Comparison of ENCODE assay signal across 8 mouse cellular contexts in the genomic region with DNA sequence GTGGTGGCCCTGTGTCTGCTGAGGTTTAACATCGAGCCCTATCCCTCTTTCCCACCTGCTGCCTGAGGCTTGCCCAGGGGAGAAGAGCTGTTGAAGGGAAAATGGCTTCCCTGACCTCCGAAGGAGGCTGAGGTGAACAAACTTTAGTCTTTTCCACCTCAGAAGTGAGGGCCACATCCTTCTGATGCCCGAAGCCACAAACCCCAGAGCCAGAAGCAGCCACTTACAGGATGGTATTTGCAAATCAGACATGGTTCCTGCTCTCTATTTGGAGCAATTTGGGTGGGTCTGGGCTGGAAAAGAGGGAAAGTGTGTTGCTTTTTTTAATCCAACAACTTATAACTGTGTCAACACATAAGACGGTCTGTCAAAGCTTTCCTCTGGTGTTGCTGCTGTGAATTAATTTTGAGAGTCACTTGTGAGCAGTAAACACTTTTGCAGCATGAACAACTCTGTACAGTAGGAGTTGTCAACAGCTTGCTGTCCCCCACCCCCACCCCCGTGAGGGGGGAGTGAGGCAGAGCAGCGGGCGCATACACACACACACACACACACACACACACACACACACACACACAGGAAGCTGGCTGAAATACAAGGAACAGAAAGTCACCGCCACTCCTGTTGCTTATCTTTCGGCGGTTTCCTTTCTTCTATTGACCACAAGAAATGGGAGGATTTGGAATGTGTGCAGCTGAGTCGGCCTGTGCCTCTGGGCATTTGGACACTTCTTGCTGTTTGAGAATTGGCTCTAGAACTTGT.
DNase-seq lines count a peak whose midpoint lies in the region; ATAC-seq and TF ChIP-seq lines count a peak whose summit lies in the region.

No protein-coding gene starts in this region.

- TF ChIP-seq CTCF in forebrain, postnatal 0 days (IDR thresholded peaks at IDR 0.05; ENCODE audit: low read depth), result no peak
- no peak for TF ChIP-seq CTCF in cerebellum, adult 2 months (IDR thresholded peaks at IDR 0.05; ENCODE audit: borderline replicate concordance, insufficient read depth, low read depth, low read length)

- peak overlapping the region; percentile 3; the same call in 1 of the 2 replicates for H3K4me2 ChIP-seq in forebrain, postnatal 0 days (ENCODE audit: low read depth)

- DNase-seq in left cerebral cortex, postnatal 25 days (ENCODE audit: low spot score in 2 of 2), result peak; percentile 49
- DNase-seq in left cerebral cortex, adult 9 months (ENCODE audit: low spot score in 2 of 2), result no peak
- peak; percentile 62 for DNase-seq in ZHBTc4 (ENCODE audit: low read depth, low spot score)
- peak; percentile 66 for DNase-seq in forebrain, postnatal 0 days
- DNase-seq in lung, adult 18-20 months, result peak; percentile 80 to 89
- peak; percentile 79 to 81 for DNase-seq in spleen, postnatal 36 days (ENCODE audit: low spot score in 2 of 2)
- no peak for DNase-seq in cerebellum, adult 2 months

- intact Hi-C loops in left cerebral cortex, postnatal 25 days (cut with DNase I), result no loop called here

- H3K4me1 ChIP-seq in forebrain, postnatal 0 days (ENCODE audit: insufficient read depth), result peaks cover 24% of the 10 kb centered on the region
- peaks cover 3% of the 10 kb centered on the region; the same call in 1 of the 2 replicates for H3K4me1 ChIP-seq in cerebellum, adult 2 months (ENCODE audit: control insufficient read depth, insufficient read depth, low read length)

- WGBS in forebrain, postnatal 0 days, result 33% methylated on average over 11 of the region's 11 CpGs
- 67% methylated on average over 11 of the region's 11 CpGs for WGBS in cerebellum, adult 2 months

- no peak overlapping the region for H3K9ac ChIP-seq in forebrain, postnatal 0 days

- H3K9me3 ChIP-seq in forebrain, postnatal 0 days (ENCODE audit: low read length), result no peaks in the 10 kb centered on the region

- no peak for TF ChIP-seq POLR2A in cerebellum, adult 2 months (IDR thresholded peaks at IDR 0.05; ENCODE audit: borderline replicate concordance, insufficient read depth, low read length)

- no peak overlapping the region for H3K4me3 ChIP-seq in forebrain, postnatal 0 days (ENCODE audit: low read depth, low read length)
- H3K4me3 ChIP-seq in cerebellum, adult 2 months (replicated peaks; ENCODE audit: insufficient read depth, low read depth, low read length), result no peak overlapping the region

- H3K27ac ChIP-seq in forebrain, postnatal 0 days (ENCODE audit: low read depth, low read length), result peak overlapping the region; percentile 15; the same call in 1 of the 2 replicates
- H3K27ac ChIP-seq in cerebellum, adult 2 months (ENCODE audit: insufficient read depth, low read length), result no peak overlapping the region

- peak; percentile 84 for ATAC-seq in forebrain, postnatal 0 days
- peak; percentile 51 for ATAC-seq in inflammation-experienced regulatory T-cells, adult 6 months

- no peaks in the 10 kb centered on the region for H3K36me3 ChIP-seq in forebrain, postnatal 0 days (ENCODE audit: insufficient read depth)

- H3K27me3 ChIP-seq in forebrain, postnatal 0 days (ENCODE audit: insufficient read depth, low read length), result no peaks in the 10 kb centered on the region
- H3K27me3 ChIP-seq in cerebellum, adult 2 months (ENCODE audit: control insufficient read depth, insufficient read depth, low read length), result no peaks in the 10 kb centered on the region

Comparison
In these comparisons a context has a peak if more than half of its experiments do, and no peak if none do; other contexts are left out.
1. DNase-seq: peak in left cerebral cortex, postnatal 25 days (2 of 2), ZHBTc4 (single experiment), forebrain, postnatal 0 days (single experiment), lung, adult 18-20 months (2 of 2) and spleen, postnatal 36 days (2 of 2); none in left cerebral cortex, adult 9 months (0 of 2) and cerebellum, adult 2 months (0 of 2).